Mouse (Mus musculus) adrenal gland, adult 8-10 months (tissue): ENCODE measurements around the gene Elf2. TPM values are rescaled to one million over a fixed set of nuclear protein-coding genes. Genes with fewer than 3 reads are reported as not detected.

Experiments used
- DNase-seq: peaks from one replicate; pipeline ENCODE4 v3.0.0; 2022
- total RNA-seq, 4 experiments: library from RNA; stranded (reverse); gene quantifications; 2 replicates each; pipeline ENCODE4 v1.2.4; 2022

Elf2 gene
- 10 to 100 TPM; 57.5 to 93.6 (median 80.2) TPM for total RNA-seq

GRCm38 (mm10) chr3:51340552-51341267 is at the start of gene Elf2:
Elf2 (minus strand) TSS chr3:51340663.
- DNase-seq, result peak; percentile 88

DNA sequence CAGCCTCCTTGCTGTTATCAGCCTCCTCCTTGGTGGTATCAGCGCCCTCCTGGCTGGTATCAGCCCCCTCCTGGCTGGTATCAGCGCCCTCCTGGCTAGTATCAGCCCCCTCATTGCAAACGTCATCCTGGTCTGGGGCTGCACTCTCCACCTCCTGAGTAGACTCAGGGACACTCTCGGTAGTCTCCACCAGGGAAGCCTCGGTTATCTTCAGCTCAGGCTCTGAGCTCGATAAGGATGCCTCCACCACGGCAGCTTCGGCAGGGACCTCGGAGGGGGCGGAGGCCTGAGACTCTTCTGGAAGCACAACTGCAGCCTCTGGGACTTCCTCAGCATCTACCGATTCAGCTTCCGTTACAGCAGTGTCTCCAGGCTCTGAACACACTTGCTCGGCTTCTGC is 48.4 kb upstream of the Elf2 start:
- DNase-seq, result no peak

GRCm38 (mm10) chr3:51387868-51388381 is 47.5 kb upstream of the Elf2 start:
- no peak for DNase-seq

DNA sequence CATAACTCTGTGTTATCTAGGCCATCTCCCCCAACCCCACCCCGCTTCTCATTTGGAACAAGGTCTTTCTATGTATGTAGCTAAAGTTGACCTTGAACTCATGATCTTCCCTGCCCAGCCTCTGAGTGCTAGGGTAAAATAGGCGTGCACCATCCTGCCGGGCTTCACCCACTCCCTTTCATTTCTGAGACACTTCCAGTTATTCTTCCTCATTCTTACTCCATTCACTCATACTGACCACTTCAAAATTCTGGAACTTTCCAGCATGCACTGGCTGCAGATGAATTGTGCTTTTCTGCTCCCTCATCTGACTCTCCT is 46.6 kb upstream of the Elf2 start:
- DNase-seq, result no peak

- no peak for DNase-seq
Measured at GRCm38 (mm10) chr3:51386441-51387133, 46.1 kb upstream of the Elf2 start.

- no peak for DNase-seq
Measured at GRCm38 (mm10) chr3:51383409-51383808, 42.9 kb upstream of the Elf2 start.

- no peak for DNase-seq
Measured at GRCm38 (mm10) chr3:51380660-51381014, 40.2 kb upstream of the Elf2 start.

DNA sequence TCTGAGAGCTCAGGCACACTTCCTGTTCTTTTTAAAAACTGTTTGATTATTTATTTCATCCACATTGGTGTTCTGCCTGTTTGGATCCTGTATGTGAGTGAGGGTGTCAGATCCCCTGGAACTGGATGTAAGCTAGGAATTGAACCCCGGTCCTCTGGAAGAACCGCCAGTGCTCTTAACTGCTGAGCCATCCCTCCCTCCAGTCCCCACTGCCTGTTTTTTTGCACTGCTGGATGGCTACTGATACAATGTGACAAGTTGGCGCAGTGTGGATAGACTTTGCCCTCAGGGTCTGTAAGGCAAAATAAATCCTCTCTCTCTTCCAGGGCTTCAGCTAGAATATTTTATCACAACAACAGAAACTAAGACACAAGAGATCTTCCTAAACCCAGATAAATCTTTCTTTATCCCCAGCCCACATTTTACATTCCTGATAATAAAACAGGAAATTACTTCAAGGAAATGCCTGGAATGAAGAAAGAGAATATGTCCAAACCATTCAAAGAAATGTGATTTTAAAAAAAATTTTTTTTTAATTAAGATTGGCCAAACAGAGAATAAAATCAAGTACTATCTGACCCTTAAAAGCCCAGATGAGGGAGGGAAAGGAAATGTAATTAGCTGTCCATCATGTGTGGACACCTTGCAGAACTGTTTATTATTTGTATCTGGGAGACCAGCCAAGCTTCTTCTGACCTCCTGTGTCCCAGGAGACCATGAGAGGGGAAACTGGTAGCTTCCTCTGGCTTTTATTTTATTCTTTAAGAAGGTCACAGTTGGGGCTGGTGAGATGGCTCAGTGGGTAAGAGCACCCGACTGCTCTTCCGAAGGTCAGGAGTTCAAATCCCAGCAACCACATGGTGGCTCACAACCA is 39.6 kb upstream of the Elf2 start:
- DNase-seq, result no peak

DNA sequence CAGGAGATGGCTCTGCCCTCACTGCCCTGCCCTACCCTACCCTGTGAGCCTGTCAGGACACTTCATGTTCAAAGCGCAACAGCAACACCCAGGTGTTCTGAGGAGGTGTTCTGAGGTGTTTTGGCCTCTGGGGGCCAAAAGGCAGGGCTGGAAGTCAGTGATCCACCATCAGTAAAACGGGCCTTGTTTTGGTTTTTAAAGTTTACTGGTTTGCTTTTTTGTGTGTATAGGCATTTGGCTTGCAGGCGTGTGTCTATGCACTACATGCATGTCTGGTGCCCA is 38.1 kb upstream of the Elf2 start:
- DNase-seq, result no peak

- no peak for DNase-seq
Measured at GRCm38 (mm10) chr3:51377878-51378664, 37.6 kb upstream of the Elf2 start.

DNA sequence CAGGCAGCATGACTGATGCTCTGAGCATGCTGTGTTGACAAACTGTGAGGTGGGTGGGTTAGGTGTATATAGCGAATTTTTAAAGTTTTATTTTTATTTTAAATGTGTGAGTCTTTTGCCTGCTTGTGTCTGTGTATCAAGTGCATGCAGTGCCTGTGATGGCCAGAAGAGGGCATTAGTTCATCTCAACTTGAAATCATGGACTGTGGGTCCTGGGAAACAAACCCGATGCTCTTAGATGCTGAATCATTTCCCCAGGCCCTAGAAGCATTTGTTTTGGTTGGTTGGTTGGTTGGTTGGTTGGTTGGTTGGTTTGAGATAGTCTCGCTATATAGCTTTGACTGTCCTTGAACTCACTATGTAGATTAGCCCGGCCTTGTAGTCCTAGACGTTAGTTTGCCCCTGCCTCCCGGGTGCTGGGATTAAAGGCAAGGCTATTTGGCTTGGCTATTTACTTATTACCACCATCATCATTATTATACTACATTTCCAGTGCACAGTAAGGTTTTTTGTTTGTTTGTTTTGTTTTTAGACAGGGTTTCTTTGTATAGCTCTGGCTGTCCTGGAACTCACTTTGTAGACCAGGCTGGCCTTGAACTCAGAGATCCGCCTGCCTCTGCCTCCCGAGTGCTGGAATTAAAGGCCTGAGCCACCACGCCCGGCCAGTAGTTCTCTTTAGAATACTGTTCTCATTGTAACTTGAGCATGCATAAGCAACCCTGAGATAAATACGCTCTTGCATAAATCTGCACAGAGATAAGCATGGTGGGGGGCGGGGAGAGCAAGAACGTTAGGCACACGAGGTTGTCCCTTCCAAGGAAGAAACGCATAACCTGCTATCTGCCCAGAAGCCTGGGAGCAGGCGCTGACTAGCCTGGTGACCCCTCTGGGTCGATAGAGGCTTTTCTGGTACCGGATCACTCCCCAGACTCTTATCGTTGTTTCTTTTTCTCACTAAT is 35.1 kb upstream of the Elf2 start:
- peak; percentile 63 for DNase-seq

DNA sequence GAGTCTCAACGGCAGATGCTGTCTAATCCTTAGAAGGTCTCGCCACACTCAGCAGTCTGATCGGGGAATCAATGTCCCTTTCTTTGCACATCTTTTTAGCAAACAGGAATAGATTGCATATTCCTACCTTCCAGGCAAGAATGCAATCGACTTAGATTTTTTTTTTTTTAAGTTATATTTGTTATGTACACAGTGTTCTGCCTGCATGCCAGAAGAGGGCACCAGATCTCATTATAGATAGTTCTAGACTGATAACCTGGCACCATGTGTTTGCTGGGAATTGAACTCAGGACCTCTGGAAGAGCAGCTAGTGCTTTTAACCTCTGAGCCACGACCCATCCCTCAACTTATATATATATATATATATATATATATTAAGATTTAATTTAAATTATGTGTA is 33.1 kb upstream of the Elf2 start:
- no peak for DNase-seq

GRCm38 (mm10) chr3:51372883-51373282 is 32.4 kb upstream of the Elf2 start:
- DNase-seq, result peak; percentile 80

DNA sequence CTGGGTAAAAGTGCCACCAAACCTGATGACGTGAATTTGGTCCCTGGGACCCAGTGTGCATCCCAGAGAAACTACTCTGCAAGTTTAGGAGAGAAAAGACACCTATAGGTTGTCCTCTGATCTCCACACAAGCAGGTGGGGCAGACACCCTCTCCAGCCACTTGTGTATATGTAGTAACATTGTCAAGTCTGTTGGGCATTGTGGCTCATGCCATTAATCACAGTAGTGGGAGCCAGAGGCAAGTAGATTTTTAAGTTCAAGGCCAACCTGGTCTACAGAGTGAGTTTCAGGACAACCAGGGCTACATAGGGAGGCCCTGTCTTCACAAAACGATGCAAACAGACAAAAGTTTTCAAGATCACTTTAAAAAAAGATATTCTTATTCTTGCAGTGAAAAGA is 31.4 kb upstream of the Elf2 start:
- DNase-seq, result no peak

- DNase-seq, result no peak
Measured at GRCm38 (mm10) chr3:51368011-51368410, 27.5 kb upstream of the Elf2 start.

GRCm38 (mm10) chr3:51366926-51367325 is 26.5 kb upstream of the Elf2 start:
- no peak for DNase-seq

- no peak for DNase-seq
Measured at GRCm38 (mm10) chr3:51365517-51365882, 25.0 kb upstream of the Elf2 start.

DNA sequence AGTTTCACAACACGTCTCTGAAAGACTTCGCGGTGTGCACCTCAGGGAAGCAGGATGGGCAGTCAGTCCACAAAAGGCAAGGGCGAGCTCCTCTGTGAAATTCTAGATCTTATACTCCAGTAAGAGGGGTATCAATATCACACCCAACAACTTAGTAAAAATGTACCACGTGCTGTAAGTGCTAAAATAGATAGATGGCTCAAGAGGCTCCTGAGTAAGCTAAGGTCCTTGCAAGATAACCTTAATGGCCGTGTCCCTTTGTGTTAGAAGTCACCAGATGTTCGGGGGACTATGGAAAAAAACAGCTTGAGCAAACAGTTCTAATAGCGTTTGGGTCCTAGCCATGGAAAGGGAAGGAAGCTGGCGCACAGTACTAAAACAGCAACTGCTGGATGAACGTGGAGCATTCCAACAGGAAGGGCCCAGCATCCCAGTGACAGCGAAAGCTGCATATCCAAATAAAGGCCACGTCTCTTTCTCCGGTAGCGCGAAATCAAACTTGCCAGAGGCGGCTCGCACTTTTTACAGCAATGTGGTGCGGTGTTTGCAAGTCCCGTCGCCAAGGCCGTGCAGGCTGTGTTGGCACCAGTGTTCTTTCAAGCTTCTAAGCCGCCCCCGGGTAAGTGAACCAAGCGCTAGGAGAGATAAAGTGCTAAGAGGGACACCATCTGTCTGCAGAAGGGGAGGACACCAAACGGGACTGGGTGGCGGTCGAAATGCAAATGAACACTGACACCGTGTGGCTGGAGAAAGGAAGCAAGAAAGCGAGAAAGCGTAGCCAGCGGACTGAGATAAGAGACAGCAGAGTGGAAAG is 24.4 kb upstream of the Elf2 start:
- peak; percentile 77 for DNase-seq

DNA sequence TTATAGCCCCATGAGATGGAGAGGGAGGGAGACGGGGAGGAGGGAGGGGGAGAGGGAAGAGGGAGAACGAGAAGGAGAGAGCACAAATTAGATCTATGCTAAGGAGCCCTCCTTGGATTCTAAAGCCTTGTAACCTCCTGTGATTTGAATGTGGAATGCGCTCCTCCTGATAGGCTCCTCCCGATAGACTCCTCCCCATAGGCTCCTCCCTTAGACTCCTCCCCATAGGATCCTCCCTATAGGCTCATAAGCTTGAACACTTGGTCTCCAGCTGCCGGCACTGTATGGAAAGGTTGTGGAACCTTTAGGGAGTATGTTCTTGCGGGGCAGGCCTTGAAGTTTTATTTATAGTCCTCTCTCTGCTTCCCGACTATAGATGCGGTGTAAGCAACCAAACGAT is 20.6 kb upstream of the Elf2 start:
- no peak for DNase-seq

DNA sequence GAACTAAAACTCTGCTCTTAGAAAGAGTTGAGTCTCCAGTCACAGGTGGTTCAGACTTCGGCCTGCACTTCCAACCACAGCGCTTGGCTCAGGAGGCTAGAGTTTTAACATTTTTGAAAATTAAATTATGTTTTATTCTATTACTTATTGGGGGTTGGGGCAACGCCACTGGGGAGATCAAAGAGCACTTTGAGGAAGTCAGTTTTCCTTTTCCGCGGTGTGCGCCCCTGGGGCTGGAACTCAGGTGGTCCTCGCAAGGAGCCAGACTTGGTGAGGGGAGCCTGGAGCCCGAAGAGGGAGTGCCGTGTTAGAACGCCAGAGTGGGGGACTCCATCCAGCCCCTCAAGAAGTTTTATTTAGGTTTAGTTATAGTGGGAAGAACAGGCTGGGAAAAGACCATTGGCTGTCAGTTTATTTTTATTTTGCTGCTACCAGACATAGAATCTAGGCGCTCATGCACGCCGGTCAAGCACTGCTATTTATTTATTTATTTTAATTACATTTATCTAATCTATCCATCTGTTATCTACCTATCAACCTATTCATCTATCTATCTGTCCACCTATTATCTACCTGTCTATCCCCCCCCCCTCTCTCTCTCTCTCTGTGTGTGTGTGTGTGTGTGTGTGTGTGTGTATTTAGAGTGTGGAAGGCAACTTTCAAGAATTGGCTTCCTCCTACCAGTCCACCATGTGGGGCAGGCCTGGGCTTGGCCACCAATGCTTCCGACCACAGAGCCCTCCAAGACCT is 19.3 kb upstream of the Elf2 start:
- no peak for DNase-seq
